Mouse (Mus musculus) midbrain, postnatal 0 days (tissue): ENCODE measurements around the gene Tmem252. TPM values are rescaled to one million over a fixed set of nuclear protein-coding genes. Genes with fewer than 3 reads are reported as not detected.
"Not testable (repeated sequence)": the region's sequence is repeated elsewhere in the genome, so short reads cannot be mapped to it uniquely, and the experiment has no call there.

Experiments
- ATAC-seq: fragments of 200-750 bp; cut with Nextera tagmentation; 2 replicates; pipeline ENCODE4 v1.8.0; 2017; ENCODE audit warnings: moderate number of reproducible peaks, mild to moderate bottlenecking, moderate TSS enrichment, moderate library complexity; ENCODE audit not compliant: low FRiP score
- DNase-seq: peaks from one replicate; pipeline ENCODE4 v3.0.0-alpha.2; 2015; ENCODE audit warnings: low spot score
- H3K27ac ChIP-seq: fragments of 300-500 bp; sonication (generic); 2 replicates; pipeline ENCODE4 v1.5.1; 2014; ENCODE audit warnings: low read depth, mild to moderate bottlenecking, low read length, mixed read lengths
- H3K27me3 ChIP-seq: fragments of 300-500 bp; sonication (generic); 2 replicates; pipeline ENCODE4 v1.6.1; 2014; ENCODE audit warnings: low read length, control low read depth, mixed read lengths; ENCODE audit not compliant: insufficient read depth
- H3K36me3 ChIP-seq: fragments of 300-500 bp; sonication (generic); 2 replicates; pipeline ENCODE4 v1.6.1; 2014; ENCODE audit warnings: low read length, control low read depth, mixed read lengths; ENCODE audit not compliant: insufficient read depth
- H3K4me1 ChIP-seq: fragments of 300-500 bp; sonication (generic); 2 replicates; pipeline ENCODE4 v1.6.1; 2014; ENCODE audit warnings: mild to moderate bottlenecking, control low read depth, antibody characterized with exemption, low read length, mixed read lengths; ENCODE audit not compliant: insufficient read depth
- H3K4me2 ChIP-seq: fragments of 300-500 bp; sonication (generic); 2 replicates; pipeline ENCODE4 v1.6.1; 2014; ENCODE audit warnings: low read depth, mild to moderate bottlenecking, low read length, mixed read lengths; ENCODE audit not compliant: poor library complexity, severe bottlenecking
- H3K4me3 ChIP-seq: fragments of 300-500 bp; sonication (generic); 2 replicates; pipeline ENCODE4 v1.5.1; 2014; ENCODE audit warnings: low read depth, mild to moderate bottlenecking, low read length, moderate library complexity
- H3K9ac ChIP-seq: fragments of 300-500 bp; sonication (generic); replicated peaks from 2 replicates; pipeline ENCODE4 v1.6.1; 2014; ENCODE audit warnings: mild to moderate bottlenecking, low read length, moderate library complexity, mixed read lengths; ENCODE audit not compliant: poor library complexity, severe bottlenecking
- H3K9me3 ChIP-seq: fragments of 300-500 bp; sonication (generic); 2 replicates; pipeline ENCODE4 v1.6.1; 2016; ENCODE audit warnings: low read length, control low read depth
- CTCF ChIP-seq: IDR thresholded peaks from 2 replicates; pipeline ENCODE4 v1.5.1; 2016; ENCODE audit warnings: antibody characterized with exemption, mild to moderate bottlenecking
- WGBS: fragments of 180-500 bp; shearing (Covaris S2); extraction: QIAGEN DNeasy Blood & Tissue Kit; methylation state at CpG from one replicate; pipeline ENCODE4 v1.1.7; 2014; 5-methylcytosine and 5-hydroxymethylcytosine counted together
- polyA plus RNA-seq: library from polyadenylated mRNA; unstranded; fragments of >200 nt; fragmentation: Nextera tagmentation; extraction: Ambion mirVana; gene quantifications from 2 replicates; pipeline ENCODE4 v1.2.1, GENCODE M21; 2015
- total RNA-seq: library from RNA; depleted of rRNA; stranded (reverse); fragments of >200 nt; gene quantifications from 2 replicates; pipeline ENCODE4 v1.2.3, GENCODE M21; 2014

Tmem252 gene
- total and polyA plus RNA-seq, 2 experiments from 2014 or later = 0.90 to 1.2 TPM

GRCm38 (mm10) chr19:24699910-24700309 lies 26.1 kb downstream of the Tmem252 start:
- ATAC-seq = no peak
- Histone ChIP-seq H3K4me2 (no peak overlapping the region), H3K9me3 (no peaks in the 10 kb centered on the region), H3K27ac (no peak overlapping the region), H3K4me3 (no peak overlapping the region), H3K9ac (no peak overlapping the region), H3K27me3 (no peaks in the 10 kb centered on the region), H3K4me1 (no peaks in the 10 kb centered on the region), H3K36me3 (no peaks in the 10 kb centered on the region)
- TF ChIP-seq CTCF = peak; percentile 54
- DNase-seq = peak; percentile 52

GRCm38 (mm10) chr19:24700664-24701063 lies 26.9 kb downstream of the Tmem252 start:
- no peaks in the 10 kb centered on the region for H3K27me3 ChIP-seq
- H3K4me1 ChIP-seq = no peaks in the 10 kb centered on the region
- WGBS = 88% methylated on average over 5 of the region's 5 CpGs
- H3K4me3 ChIP-seq = no peak overlapping the region
- no peaks in the 10 kb centered on the region for H3K36me3 ChIP-seq
- no peak overlapping the region for H3K4me2 ChIP-seq
- H3K9me3 ChIP-seq = no peaks in the 10 kb centered on the region
- H3K27ac ChIP-seq = no peak overlapping the region
- H3K9ac ChIP-seq = no peak overlapping the region
- no peak for DNase-seq
- no peak for TF ChIP-seq CTCF
- no peak for ATAC-seq

GRCm38 (mm10) chr19:24701716-24702115 lies 27.9 kb downstream of the Tmem252 start:
- no peak for ATAC-seq
- TF ChIP-seq CTCF = peak; percentile 37
- H3K36me3 ChIP-seq = no peaks in the 10 kb centered on the region
- H3K4me2 ChIP-seq = no peak overlapping the region
- 81% methylated on average over 8 of the region's 8 CpGs for WGBS
- H3K27ac ChIP-seq = no peak overlapping the region
- H3K9me3 ChIP-seq = no peaks in the 10 kb centered on the region
- no peaks in the 10 kb centered on the region for H3K27me3 ChIP-seq
- H3K9ac ChIP-seq = no peak overlapping the region
- H3K4me1 ChIP-seq = no peaks in the 10 kb centered on the region
- H3K4me3 ChIP-seq = no peak overlapping the region
- no peak for DNase-seq

- H3K9ac ChIP-seq, H3K4me3 ChIP-seq, H3K4me1 ChIP-seq, H3K9me3 ChIP-seq, H3K4me2 ChIP-seq, H3K36me3 ChIP-seq, H3K27me3 ChIP-seq, H3K27ac ChIP-seq, DNase-seq, ATAC-seq: not testable (repeated sequence)
- WGBS = 54% methylated on average over 1 of the region's 1 CpGs
- peak; percentile 69 for TF ChIP-seq CTCF
Observed at GRCm38 (mm10) chr19:24703168-24703567, 29.4 kb downstream of the Tmem252 start.

GRCm38 (mm10) chr19:24703680-24704079 lies 29.9 kb downstream of the Tmem252 start:
- Histone ChIP-seq H3K9ac (no peak overlapping the region), H3K4me1 (no peaks in the 10 kb centered on the region), H3K4me3 (no peak overlapping the region), H3K27me3 (no peaks in the 10 kb centered on the region), H3K36me3 (no peaks in the 10 kb centered on the region), H3K4me2 (no peak overlapping the region), H3K9me3 (no peaks in the 10 kb centered on the region), H3K27ac (no peak overlapping the region)
- no peak for TF ChIP-seq CTCF
- ATAC-seq (no peak), DNase-seq (no peak)
- WGBS = 84% methylated on average over 8 of the region's 8 CpGs

- 89% methylated on average over 2 of the region's 2 CpGs for WGBS
- no peak overlapping the region for H3K4me3 ChIP-seq
- DNase-seq = no peak
- H3K9ac ChIP-seq = no peak overlapping the region
- H3K4me2 ChIP-seq = no peak overlapping the region
- H3K36me3 ChIP-seq = no peaks in the 10 kb centered on the region
- H3K9me3 ChIP-seq = no peaks in the 10 kb centered on the region
- H3K27ac ChIP-seq = no peak overlapping the region
- no peaks in the 10 kb centered on the region for H3K27me3 ChIP-seq
- ATAC-seq = no peak
- no peaks in the 10 kb centered on the region for H3K4me1 ChIP-seq
- TF ChIP-seq CTCF = no peak
Observed at GRCm38 (mm10) chr19:24704326-24704725, 30.5 kb downstream of the Tmem252 start.
